Mouse (Mus musculus) midbrain, embryonic 15.5 days (tissue): Measurements from ENCODE around the gene Tmed11. TPM values are rescaled to one million over a fixed set of nuclear protein-coding genes. Genes with fewer than 3 reads are reported as not detected.
"Not testable (repeated sequence)": the region's sequence is repeated elsewhere in the genome, so short reads cannot be mapped to it uniquely, and the experiment has no call there.

ENCODE experiments used
- ATAC-seq: fragments of 200-750 bp; cut with Nextera tagmentation; replicated peaks from 2 replicates; pipeline ENCODE4 v1.8.0; 2017; ENCODE audit warnings: moderate TSS enrichment
- H3K27ac ChIP-seq: fragments of 300-500 bp; sonication (generic); 2 replicates; pipeline ENCODE4 v1.5.1; 2015; ENCODE audit warnings: mild to moderate bottlenecking, inconsistent platforms
- H3K27me3 ChIP-seq: fragments of 300-500 bp; sonication (generic); replicated peaks from 2 replicates; pipeline ENCODE4 v1.6.1; 2015; ENCODE audit warnings: inconsistent platforms
- H3K36me3 ChIP-seq: fragments of 300-500 bp; sonication (generic); replicated peaks from 2 replicates; pipeline ENCODE4 v1.6.1; 2015; ENCODE audit warnings: inconsistent platforms
- H3K4me1 ChIP-seq: fragments of 300-500 bp; sonication (generic); 2 replicates; pipeline ENCODE4 v1.6.1; 2015; ENCODE audit warnings: inconsistent platforms
- H3K4me2 ChIP-seq: fragments of 300-500 bp; sonication (generic); 2 replicates; pipeline ENCODE4 v1.6.1; 2015; ENCODE audit warnings: inconsistent platforms, mild to moderate bottlenecking, moderate library complexity
- H3K4me3 ChIP-seq: fragments of 300-500 bp; sonication (generic); 2 replicates; pipeline ENCODE4 v1.5.1; 2015; ENCODE audit warnings: mild to moderate bottlenecking, inconsistent platforms
- H3K9ac ChIP-seq: fragments of 300-500 bp; sonication (generic); 2 replicates; pipeline ENCODE4 v1.6.1; 2015; ENCODE audit warnings: mild to moderate bottlenecking, inconsistent platforms
- H3K9me3 ChIP-seq: fragments of 300-500 bp; sonication (generic); 2 replicates; pipeline ENCODE4 v1.6.1; 2016; ENCODE audit warnings: inconsistent platforms
- WGBS: fragments of 180-500 bp; shearing (Covaris S2); methylation state at CpG from one replicate; pipeline ENCODE4 v1.1.7; 2015; ENCODE audit warnings: mixed read lengths; 5-methylcytosine and 5-hydroxymethylcytosine counted together
- polyA plus RNA-seq: library from polyadenylated mRNA; unstranded; fragments of >200 nt; fragmentation: Nextera tagmentation; extraction: Ambion mirVana; gene quantifications from 2 replicates; pipeline ENCODE4 v1.2.1, GENCODE M21; 2015

Gene Tmed11
- polyA plus RNA-seq: not detected in 2 replicates

DNA sequence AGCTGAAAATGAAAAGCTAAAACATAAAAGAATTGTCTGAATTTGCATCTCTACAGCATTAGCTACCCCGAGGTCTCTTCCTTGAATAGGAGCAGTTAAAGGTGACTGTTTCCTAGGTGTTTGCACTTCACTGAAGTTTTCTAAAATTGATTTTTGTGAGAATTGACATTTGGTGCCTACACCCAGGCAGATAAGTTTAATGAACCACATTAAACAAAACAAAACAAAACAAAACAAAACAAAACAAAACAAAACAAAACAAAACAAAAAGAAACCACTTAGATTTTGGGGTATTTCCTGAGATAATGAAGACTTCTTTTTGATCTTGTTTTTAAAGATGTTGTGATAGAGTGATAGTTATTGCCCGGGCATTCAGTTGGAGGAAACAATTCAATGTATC is at the start of gene Tmed11:
Tmed11 (minus strand) TSS at position 101 of the 400 bp plus-strand sequence.
- not testable (repeated sequence) for H3K27me3 ChIP-seq, H3K36me3 ChIP-seq, H3K4me3 ChIP-seq, ATAC-seq, H3K4me2 ChIP-seq, H3K4me1 ChIP-seq, H3K9ac ChIP-seq, H3K9me3 ChIP-seq, H3K27ac ChIP-seq
- 63% methylated on average over 2 of the region's 2 CpGs for WGBS

DNA sequence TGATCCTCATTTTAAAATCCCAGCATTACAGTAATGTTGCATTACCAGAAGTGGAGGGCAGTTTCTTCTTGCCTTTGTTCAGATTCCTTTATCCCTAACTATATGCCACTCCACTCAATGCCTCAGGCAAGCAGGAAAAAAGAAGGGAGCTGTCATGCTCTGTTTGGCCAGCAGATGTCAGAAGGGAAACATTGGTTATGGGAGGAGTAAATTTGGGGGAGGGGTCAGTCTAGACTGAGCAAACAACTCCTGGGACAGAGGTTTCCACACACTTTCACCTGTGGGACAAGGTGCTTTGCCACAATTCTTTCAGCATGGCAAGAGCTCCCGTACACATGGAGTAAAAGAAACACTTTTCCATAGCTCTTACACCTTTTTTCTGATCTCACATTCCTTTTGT is 41.0 kb upstream of the Tmed11 start:
- Histone ChIP-seq H3K36me3 (no peaks in the 10 kb centered on the region), H3K4me1 (no peaks in the 10 kb centered on the region), H3K9me3 (no peaks in the 10 kb centered on the region), H3K27me3 (no peaks in the 10 kb centered on the region), H3K4me2 (no peak overlapping the region), H3K4me3 (no peak overlapping the region), H3K27ac (no peak overlapping the region), H3K9ac (no peak overlapping the region)
- WGBS: 83% methylated on average over 1 of the region's 1 CpGs
- ATAC-seq: no peak

GRCm38 (mm10) chr5:108823276-108823675 is 28.1 kb upstream of the Tmed11 start:
- no peak for ATAC-seq
- Histone ChIP-seq H3K9ac (no peak overlapping the region), H3K4me1 (no peaks in the 10 kb centered on the region), H3K4me3 (no peak overlapping the region), H3K27me3 (no peaks in the 10 kb centered on the region), H3K27ac (no peak overlapping the region), H3K4me2 (no peak overlapping the region), H3K9me3 (no peaks in the 10 kb centered on the region), H3K36me3 (no peaks in the 10 kb centered on the region)
- 87% methylated on average over 2 of the region's 2 CpGs for WGBS

DNA sequence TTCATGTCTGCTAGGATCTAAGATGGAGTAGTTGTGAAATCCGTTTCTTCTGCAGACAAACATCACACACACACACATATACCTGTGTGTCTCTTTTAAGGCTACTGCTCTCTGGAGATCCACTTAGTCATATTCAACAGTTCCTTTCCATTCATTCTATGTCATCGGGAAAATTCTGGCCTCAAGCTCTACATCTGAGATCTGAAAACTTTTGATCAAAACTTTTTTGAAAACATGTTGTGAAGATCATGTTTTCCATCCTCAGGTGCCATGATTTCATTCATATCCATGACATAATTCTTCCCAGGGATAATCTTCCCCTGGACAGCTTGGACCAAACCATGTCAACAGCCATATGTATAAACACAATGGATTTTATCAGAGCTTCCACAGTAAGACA is 13.6 kb upstream of the Tmed11 start, which contains the start of gene Vmn2r8:
Vmn2r8 (minus strand) TSS at position 101 of the 400 bp plus-strand sequence.
- not testable (repeated sequence) for H3K27ac ChIP-seq, H3K9ac ChIP-seq, H3K4me3 ChIP-seq, H3K4me1 ChIP-seq, ATAC-seq, H3K36me3 ChIP-seq, H3K9me3 ChIP-seq, H3K27me3 ChIP-seq, H3K4me2 ChIP-seq
- 75% methylated on average over 2 of the region's 2 CpGs for WGBS

- 70% methylated on average over 1 of the region's 1 CpGs for WGBS
- no peaks in the 10 kb centered on the region for H3K9me3 ChIP-seq
- no peak overlapping the region for H3K4me2 ChIP-seq
- H3K27me3 ChIP-seq: no peaks in the 10 kb centered on the region
- H3K36me3 ChIP-seq: no peaks in the 10 kb centered on the region
- ATAC-seq: no peak
- H3K27ac ChIP-seq: no peak overlapping the region
- H3K4me1 ChIP-seq: no peaks in the 10 kb centered on the region
- H3K9ac ChIP-seq: no peak overlapping the region
- H3K4me3 ChIP-seq: no peak overlapping the region
Measured at GRCm38 (mm10) chr5:108803646-108804045, 8.5 kb upstream of the Tmed11 start.

GRCm38 (mm10) chr5:108790385-108790784 is 4.8 kb downstream of the Tmed11 start:
- H3K9ac ChIP-seq, H3K36me3 ChIP-seq, H3K27me3 ChIP-seq, H3K9me3 ChIP-seq, ATAC-seq, H3K4me3 ChIP-seq, H3K4me1 ChIP-seq, H3K27ac ChIP-seq, H3K4me2 ChIP-seq: not testable (repeated sequence)
- 33% methylated on average over 1 of the region's 1 CpGs for WGBS

DNA sequence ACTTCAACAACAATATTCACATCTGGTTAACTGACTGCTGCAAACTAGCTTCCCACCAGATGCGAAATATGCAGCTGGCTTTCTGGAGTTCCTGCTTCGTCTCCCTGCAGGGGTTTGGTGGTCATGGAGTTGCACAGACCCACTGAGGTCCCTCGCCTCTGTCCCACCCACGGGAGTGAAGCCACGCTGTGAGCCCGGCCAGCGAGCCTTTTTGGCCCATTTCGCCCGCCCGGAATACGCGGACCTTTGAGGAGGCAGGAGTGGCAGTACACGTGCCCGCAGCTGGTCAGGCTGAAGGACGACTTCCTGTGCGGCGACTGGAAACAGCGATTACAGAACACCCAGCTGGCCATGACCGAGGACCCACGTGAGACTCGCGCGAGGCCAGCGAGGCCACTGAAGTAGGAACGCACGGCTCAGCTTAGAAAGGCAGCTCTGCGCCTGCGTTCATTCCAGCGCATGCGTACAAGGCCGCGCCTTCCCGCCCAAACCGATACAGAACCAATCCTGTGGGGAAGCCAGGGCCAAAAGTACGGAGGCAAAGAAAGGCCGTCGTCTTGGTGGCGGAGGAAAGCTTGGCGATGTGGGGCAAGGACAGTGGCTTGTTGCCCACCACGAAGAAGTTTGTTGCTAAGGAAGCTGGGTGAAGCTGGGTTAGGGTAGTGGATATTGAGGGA is 20.4 kb downstream of the Tmed11 start, which contains the start of gene Rnf212:
Rnf212 (minus strand) TSS at position 353 of the 677 bp plus-strand sequence.
- Histone ChIP-seq H3K4me3 (no peak within 1 kb of the TSS), H3K36me3 (no peaks in the 10 kb centered on the region), H3K9ac (no peak within 1 kb of the TSS), H3K27ac (no peak within 1 kb of the TSS), H3K4me2 (no peak within 1 kb of the TSS), H3K27me3 (no peaks in the 10 kb centered on the region), H3K4me1 (no peaks in the 10 kb centered on the region), H3K9me3 (no peaks in the 10 kb centered on the region)
- ATAC-seq: no peak
- WGBS: 81% methylated on average over 40 of the region's 40 CpGs

GRCm38 (mm10) chr5:108760002-108760401 is 35.2 kb downstream of the Tmed11 start:
- no peaks in the 10 kb centered on the region for H3K27me3 ChIP-seq
- no peak overlapping the region for H3K27ac ChIP-seq
- no peak overlapping the region for H3K9ac ChIP-seq
- H3K9me3 ChIP-seq: no peaks in the 10 kb centered on the region
- WGBS: 85% methylated on average over 2 of the region's 2 CpGs
- H3K4me1 ChIP-seq: no peaks in the 10 kb centered on the region
- no peak overlapping the region for H3K4me3 ChIP-seq
- no peak for ATAC-seq
- no peaks in the 10 kb centered on the region for H3K36me3 ChIP-seq
- no peak overlapping the region for H3K4me2 ChIP-seq

DNA sequence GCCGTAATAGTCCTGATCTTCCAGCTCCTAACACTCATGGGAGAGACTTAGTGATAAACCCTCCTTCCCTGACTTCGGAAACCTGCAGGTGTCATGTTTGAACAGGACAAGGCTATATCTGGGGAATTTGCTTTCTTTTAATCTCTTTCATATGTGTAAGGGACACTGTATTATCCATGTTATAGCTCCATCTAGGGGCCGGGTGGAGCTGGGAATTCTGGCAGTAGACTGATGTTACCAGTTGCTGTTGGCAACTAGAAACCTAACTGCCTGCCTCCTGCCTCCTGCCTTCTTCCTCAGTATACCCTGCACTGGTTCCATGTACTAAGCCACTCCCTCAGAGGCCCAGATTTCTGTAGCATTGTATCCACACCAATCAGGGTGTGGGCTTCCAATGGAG is 36.8 kb downstream of the Tmed11 start:
- Histone ChIP-seq H3K27me3 (no peaks in the 10 kb centered on the region), H3K36me3 (no peaks in the 10 kb centered on the region), H3K4me2 (no peak overlapping the region), H3K4me3 (no peak overlapping the region), H3K27ac (no peak overlapping the region), H3K9ac (no peak overlapping the region), H3K9me3 (no peaks in the 10 kb centered on the region), H3K4me1 (no peaks in the 10 kb centered on the region)
- 62% methylated on average over 3 of the region's 3 CpGs for WGBS
- ATAC-seq: no peak

DNA sequence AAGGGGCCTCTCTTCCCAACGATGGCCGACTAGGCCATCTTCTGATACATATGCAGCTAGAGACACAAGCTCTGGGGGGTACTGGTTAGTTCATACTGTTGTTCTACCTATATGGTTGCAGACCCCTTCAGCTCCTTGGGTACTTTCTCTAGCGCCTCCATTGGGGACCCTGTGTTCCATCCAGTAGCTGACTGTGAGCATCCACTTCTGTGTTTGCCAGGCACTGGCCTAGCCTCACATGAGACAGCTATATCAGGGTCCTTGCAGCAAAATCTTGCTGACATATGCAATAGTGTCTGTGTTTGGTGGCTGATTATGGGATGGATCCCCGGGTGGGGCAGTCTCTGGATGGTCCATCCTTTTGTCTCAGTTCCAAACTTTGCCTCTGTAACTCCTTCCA is 43.9 kb downstream of the Tmed11 start:
- not testable (repeated sequence) for H3K4me2 ChIP-seq, H3K4me3 ChIP-seq, H3K9me3 ChIP-seq, H3K27ac ChIP-seq, H3K36me3 ChIP-seq, H3K9ac ChIP-seq, H3K4me1 ChIP-seq, H3K27me3 ChIP-seq, ATAC-seq
- WGBS: 82% methylated on average over 4 of the region's 4 CpGs

GRCm38 (mm10) chr5:108750328-108751210 is 44.6 kb downstream of the Tmed11 start:
- H3K4me2 ChIP-seq: no peak overlapping the region
- no peak overlapping the region for H3K27ac ChIP-seq
- H3K36me3 ChIP-seq: no peaks in the 10 kb centered on the region
- no peak overlapping the region for H3K9ac ChIP-seq
- H3K27me3 ChIP-seq: no peaks in the 10 kb centered on the region
- no peak overlapping the region for H3K4me3 ChIP-seq
- no peak for ATAC-seq
- no peaks in the 10 kb centered on the region for H3K4me1 ChIP-seq
- whole genome bisulfite sequencing: 86% methylated on average over 5 of the region's 5 CpGs
- H3K9me3 ChIP-seq: no peaks in the 10 kb centered on the region

DNA sequence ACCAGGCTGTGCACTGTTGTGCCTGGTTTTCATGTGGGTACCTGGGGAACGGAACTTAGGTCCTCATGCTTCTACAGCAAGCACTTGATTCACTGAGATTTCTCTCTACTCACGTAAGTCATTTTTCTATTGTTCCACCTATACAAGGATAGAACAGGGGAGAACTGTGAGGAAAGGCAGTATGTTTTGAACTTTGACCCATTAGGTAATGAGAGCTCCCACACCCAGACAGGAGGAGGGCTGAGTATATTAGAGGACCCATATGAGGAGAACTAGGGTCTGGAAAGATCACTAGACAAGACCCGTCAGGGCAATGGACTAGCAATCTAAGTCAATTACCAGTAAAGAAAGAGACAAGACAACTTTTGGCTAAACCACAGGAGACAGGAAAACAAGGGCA is 50.5 kb downstream of the Tmed11 start:
- H3K4me3 ChIP-seq: no peak overlapping the region
- H3K9ac ChIP-seq: no peak overlapping the region
- no peak overlapping the region for H3K27ac ChIP-seq
- no peaks in the 10 kb centered on the region for H3K36me3 ChIP-seq
- no peak overlapping the region for H3K4me2 ChIP-seq
- no peak for ATAC-seq
- H3K4me1 ChIP-seq: no peaks in the 10 kb centered on the region
- H3K9me3 ChIP-seq: no peaks in the 10 kb centered on the region
- no peaks in the 10 kb centered on the region for H3K27me3 ChIP-seq
- WGBS: 90% methylated on average over 3 of the region's 3 CpGs
